Mouse (Mus musculus): ENCODE data around the gene Tnfrsf25. TPM values are rescaled to one million over a fixed set of nuclear protein-coding genes. Genes with fewer than 3 reads are reported as not detected.

The Tnfrsf25 gene
- polyA plus RNA-seq, 1 experiment from 2014 or later: 0.80 TPM

GRCm38 (mm10) chr4:152135363-152135762, 19.6 kb downstream of the Tnfrsf25 start:
- H3K9me3 ChIP-seq: no peaks in the 10 kb centered on the region
- H3K4me1 ChIP-seq: peaks cover 30% of the 10 kb centered on the region
- peaks cover 89% of the 10 kb centered on the region for H3K27me3 ChIP-seq (replicated peaks)
- no peak overlapping the region for H3K9ac ChIP-seq
- H3K4me3 ChIP-seq: no peak overlapping the region
- 77% methylated on average over 12 of the region's 12 CpGs for WGBS
- ATAC-seq (ENCODE audit: extremely low read depth, insufficient number of reproducible peaks, low FRiP score, low TSS enrichment): no peak
- H3K27ac ChIP-seq (replicated peaks): no peak overlapping the region
- H3K4me2 ChIP-seq: no peak overlapping the region
- no peaks in the 10 kb centered on the region for H3K36me3 ChIP-seq

DNA sequence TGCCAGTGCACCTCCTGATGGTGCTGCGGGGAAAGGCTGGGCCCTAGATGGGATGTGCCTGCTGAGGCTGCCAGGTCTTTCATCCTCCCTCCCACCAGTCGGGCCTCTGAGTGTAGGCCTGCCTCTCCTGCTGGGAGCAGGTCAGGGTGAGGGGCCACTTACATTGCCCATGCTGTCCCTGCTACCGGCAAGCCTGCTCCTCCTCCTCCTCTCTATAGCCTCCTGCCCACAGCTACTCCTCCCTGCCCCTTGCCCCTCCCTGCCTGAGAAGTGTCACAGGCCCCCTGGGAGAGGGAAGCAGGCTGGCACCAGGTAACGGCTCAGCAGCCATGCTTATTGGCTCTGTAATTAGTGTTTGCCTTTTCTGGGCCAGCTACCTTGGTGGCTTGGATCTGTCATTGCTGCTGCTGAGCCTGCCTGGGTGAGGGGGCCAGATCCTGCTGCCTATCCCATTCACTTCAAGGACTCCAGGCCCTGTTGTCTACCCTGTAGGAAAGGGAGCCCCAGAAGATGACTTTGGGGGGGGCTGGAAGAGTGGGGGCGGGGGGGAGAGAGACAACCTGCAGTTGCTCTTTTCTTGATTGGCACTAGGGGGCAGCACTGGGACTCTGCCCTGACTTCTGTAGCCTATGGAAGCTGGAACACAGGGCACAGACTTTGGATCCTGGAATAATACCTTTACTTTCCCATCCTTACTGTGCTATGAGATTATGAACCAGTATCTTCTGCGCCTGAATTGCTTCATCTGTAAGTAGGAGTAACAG, 20.6 kb downstream of the Tnfrsf25 start:
- H3K27me3 ChIP-seq (replicated peaks): peaks cover 89% of the 10 kb centered on the region
- WGBS: 30% methylated on average over 6 of the region's 6 CpGs

GRCm38 (mm10) chr4:152136876-152137250, 21.1 kb downstream of the Tnfrsf25 start:
- H3K9me3 ChIP-seq: no peaks in the 10 kb centered on the region
- H3K36me3 ChIP-seq: no peaks in the 10 kb centered on the region
- H3K4me1 ChIP-seq: peaks cover 15% of the 10 kb centered on the region
- no peak overlapping the region for H3K4me3 ChIP-seq
- peaks cover 89% of the 10 kb centered on the region for H3K27me3 ChIP-seq (replicated peaks)
- 83% methylated on average over 2 of the region's 2 CpGs for WGBS
- ATAC-seq (ENCODE audit: extremely low read depth, insufficient number of reproducible peaks, low FRiP score, low TSS enrichment): no peak
- no peak overlapping the region for H3K4me2 ChIP-seq
- H3K27ac ChIP-seq (replicated peaks): no peak overlapping the region
- H3K9ac ChIP-seq: no peak overlapping the region

More for the DNA sequence above, 20.6 kb downstream of the Tnfrsf25 start:
- no peak overlapping the region for H3K9ac ChIP-seq
- H3K9me3 ChIP-seq: no peaks in the 10 kb centered on the region
- no peak overlapping the region for H3K4me2 ChIP-seq
- H3K36me3 ChIP-seq: no peaks in the 10 kb centered on the region
- no peak overlapping the region for H3K27ac ChIP-seq (replicated peaks)
- no peak overlapping the region for H3K4me3 ChIP-seq
- ATAC-seq (ENCODE audit: extremely low read depth, insufficient number of reproducible peaks, low FRiP score, low TSS enrichment): no peak
- peaks cover 21% of the 10 kb centered on the region for H3K4me1 ChIP-seq

- 3% methylated on average over 51 of the region's 51 CpGs for WGBS
- peak; percentile 80 for ATAC-seq (ENCODE audit: extremely low read depth, insufficient number of reproducible peaks, low FRiP score, low TSS enrichment)
- Histone ChIP-seq H3K27me3 (replicated peaks) (peaks cover 80% of the 10 kb centered on the region), H3K4me3 (peak overlapping the region; percentile 60), H3K4me2 (peak overlapping the region; percentile 81), H3K9ac (peak overlapping the region; percentile 63; the same call in 1 of the 2 replicates), H3K9me3 (no peaks in the 10 kb centered on the region), H3K27ac (replicated peaks) (no peak overlapping the region), H3K4me1 (peaks cover 11% of the 10 kb centered on the region), H3K36me3 (no peaks in the 10 kb centered on the region)
Measured at GRCm38 (mm10) chr4:152138497-152139260, 22.9 kb downstream of the Tnfrsf25 start.

DNA sequence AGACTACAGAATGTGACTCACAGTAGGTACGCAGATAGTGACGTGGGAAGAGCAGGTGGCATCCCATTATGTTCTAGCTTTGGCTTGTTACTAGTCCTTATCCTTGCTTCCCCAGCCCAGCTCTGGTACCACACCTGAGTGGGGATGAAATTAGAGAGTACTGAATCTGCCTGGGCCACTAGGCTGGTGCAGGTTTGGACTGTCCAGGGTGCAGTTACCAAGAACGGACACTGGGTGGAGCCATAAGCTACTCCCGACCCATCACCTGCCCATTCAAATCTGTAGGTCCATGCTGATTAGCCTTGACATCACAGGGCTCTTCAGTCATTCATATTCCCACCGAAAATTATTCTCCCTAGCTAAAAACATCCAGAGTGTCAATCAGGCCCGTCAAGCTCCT, 24.7 kb downstream of the Tnfrsf25 start:
- no peak overlapping the region for H3K27ac ChIP-seq (replicated peaks)
- H3K9ac ChIP-seq: no peak overlapping the region
- no peak overlapping the region for H3K4me3 ChIP-seq
- no peaks in the 10 kb centered on the region for H3K36me3 ChIP-seq
- H3K4me2 ChIP-seq: no peak overlapping the region
- ATAC-seq (ENCODE audit: extremely low read depth, insufficient number of reproducible peaks, low FRiP score, low TSS enrichment): no peak
- no peaks in the 10 kb centered on the region for H3K9me3 ChIP-seq
- peaks cover 11% of the 10 kb centered on the region for H3K4me1 ChIP-seq
- WGBS: 34% methylated on average over 6 of the region's 6 CpGs
- H3K27me3 ChIP-seq (replicated peaks): peaks cover 79% of the 10 kb centered on the region

- H3K27me3 ChIP-seq (replicated peaks): peaks cover 77% of the 10 kb centered on the region
- H3K4me1 ChIP-seq: peaks cover 11% of the 10 kb centered on the region
- no peaks in the 10 kb centered on the region for H3K36me3 ChIP-seq
- 65% methylated on average over 8 of the region's 8 CpGs for WGBS
- H3K4me2 ChIP-seq: no peak overlapping the region
- no peaks in the 10 kb centered on the region for H3K9me3 ChIP-seq
- no peak overlapping the region for H3K4me3 ChIP-seq
- ATAC-seq (ENCODE audit: extremely low read depth, insufficient number of reproducible peaks, low FRiP score, low TSS enrichment): no peak
- no peak overlapping the region for H3K27ac ChIP-seq (replicated peaks)
- no peak overlapping the region for H3K9ac ChIP-seq
Measured at GRCm38 (mm10) chr4:152141521-152142135, 25.9 kb downstream of the Tnfrsf25 start.

GRCm38 (mm10) chr4:152143632-152144031, 27.9 kb downstream of the Tnfrsf25 start:
- Histone ChIP-seq H3K4me2 (no peak overlapping the region), H3K27me3 (replicated peaks) (peaks cover 82% of the 10 kb centered on the region), H3K4me3 (no peak overlapping the region), H3K36me3 (no peaks in the 10 kb centered on the region), H3K27ac (replicated peaks) (no peak overlapping the region), H3K9me3 (no peaks in the 10 kb centered on the region), H3K4me1 (peaks cover 5% of the 10 kb centered on the region), H3K9ac (no peak overlapping the region)
- 24% methylated on average over 1 of the region's 1 CpGs for WGBS
- no peak for ATAC-seq (ENCODE audit: extremely low read depth, insufficient number of reproducible peaks, low FRiP score, low TSS enrichment)

DNA sequence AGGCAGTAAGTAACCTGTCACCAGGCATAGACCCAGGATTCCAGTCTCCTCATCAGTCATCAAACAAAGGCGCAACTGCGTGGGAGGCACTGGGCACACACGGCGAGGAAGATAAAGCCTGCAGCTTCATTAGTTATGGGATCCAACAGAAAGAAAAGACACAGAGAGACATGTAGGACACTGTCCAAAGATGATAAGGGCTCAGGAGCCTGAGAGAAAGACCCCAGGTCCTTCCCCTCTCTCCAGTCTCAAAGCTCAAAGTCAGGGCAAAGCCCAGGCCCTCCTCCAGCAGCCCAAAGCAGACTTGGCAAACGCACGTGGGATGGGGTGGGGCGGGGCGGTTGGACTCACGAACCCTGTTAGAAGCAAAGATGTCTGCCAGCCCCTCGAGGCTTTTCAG, 29.7 kb downstream of the Tnfrsf25 start:
- ATAC-seq (ENCODE audit: extremely low read depth, insufficient number of reproducible peaks, low FRiP score, low TSS enrichment): no peak
- Histone ChIP-seq H3K4me3 (no peak overlapping the region), H3K27me3 (replicated peaks) (peaks cover 85% of the 10 kb centered on the region), H3K27ac (replicated peaks) (no peak overlapping the region), H3K9me3 (no peaks in the 10 kb centered on the region), H3K4me2 (no peak overlapping the region), H3K4me1 (peaks cover 3% of the 10 kb centered on the region; the same call in 1 of the 2 replicates), H3K36me3 (no peaks in the 10 kb centered on the region), H3K9ac (no peak overlapping the region)
- 60% methylated on average over 10 of the region's 10 CpGs for WGBS

DNA sequence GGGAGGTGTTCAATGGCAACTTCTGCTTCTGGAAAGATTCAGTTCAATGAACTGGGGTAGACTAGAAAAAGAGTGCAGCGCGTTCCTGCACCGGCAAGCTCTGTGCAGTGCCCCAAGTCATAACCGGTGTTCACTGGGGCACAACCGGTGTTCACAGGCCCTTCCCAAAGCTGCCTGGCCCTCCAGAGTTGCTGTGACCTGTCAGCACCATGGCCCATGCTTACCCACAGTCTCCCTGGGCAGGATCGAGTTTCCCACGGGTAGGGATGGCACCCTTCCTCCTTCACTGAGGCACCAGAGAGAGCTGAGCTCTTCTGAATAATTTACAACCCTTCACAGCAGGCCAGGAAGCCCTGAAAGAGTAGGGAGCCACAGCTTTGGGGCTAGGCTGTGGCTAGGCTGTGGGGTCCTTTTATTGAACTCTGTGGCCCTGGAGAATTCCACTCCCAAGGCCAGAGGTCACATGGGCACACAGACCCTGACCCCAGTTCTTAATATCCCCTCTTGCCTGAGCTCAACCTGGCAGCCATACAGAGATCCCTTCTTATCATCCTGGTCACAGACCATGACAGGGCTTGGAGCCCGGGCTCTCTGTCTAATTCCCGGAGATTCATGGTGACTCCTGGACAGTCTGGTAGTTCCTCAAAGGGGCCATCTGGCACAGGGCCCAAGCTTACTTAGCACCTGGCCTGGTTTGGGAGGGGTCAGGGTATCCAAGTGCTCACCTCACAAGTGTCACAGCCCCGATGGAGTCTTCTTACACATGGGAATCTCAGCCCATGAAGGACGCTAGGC, 30.5 kb downstream of the Tnfrsf25 start:
- Histone ChIP-seq H3K4me2 (no peak overlapping the region), H3K36me3 (no peaks in the 10 kb centered on the region), H3K27me3 (replicated peaks) (peaks cover 86% of the 10 kb centered on the region), H3K9ac (no peak overlapping the region), H3K4me1 (peaks cover 6% of the 10 kb centered on the region; the same call in 1 of the 2 replicates), H3K9me3 (no peaks in the 10 kb centered on the region), H3K4me3 (no peak overlapping the region), H3K27ac (replicated peaks) (no peak overlapping the region)
- 60% methylated on average over 11 of the region's 11 CpGs for whole genome bisulfite sequencing
- no peak for ATAC-seq (ENCODE audit: extremely low read depth, insufficient number of reproducible peaks, low FRiP score, low TSS enrichment)

- 43% methylated on average over 4 of the region's 4 CpGs for WGBS
- ATAC-seq (ENCODE audit: extremely low read depth, insufficient number of reproducible peaks, low FRiP score, low TSS enrichment): no peak
- no peak overlapping the region for H3K27ac ChIP-seq (replicated peaks)
Measured at GRCm38 (mm10) chr4:152150546-152150945, 34.8 kb downstream of the Tnfrsf25 start.

More at GRCm38 (mm10) chr4:152150546-152150945, 34.8 kb downstream of the Tnfrsf25 start:
- Histone ChIP-seq H3K4me3 (no peak overlapping the region), H3K27me3 (replicated peaks) (peaks cover 96% of the 10 kb centered on the region), H3K36me3 (no peaks in the 10 kb centered on the region), H3K4me1 (peaks cover 29% of the 10 kb centered on the region), H3K4me2 (no peak overlapping the region), H3K9ac (no peak overlapping the region), H3K9me3 (no peaks in the 10 kb centered on the region)

Data from heart, embryonic 13.5 days (tissue).